Mouse (Mus musculus): ENCODE results near the gene Nfkbie. TPM values are rescaled to one million over a fixed set of nuclear protein-coding genes. Genes with fewer than 3 reads are reported as not detected.

Nfkbie gene
- polyA plus RNA-seq, 1 experiment from 2014 or later: 5.3 TPM

GRCm38 (mm10) chr17:45610144-45610866 lies 54.8 kb downstream of the Nfkbie start:
- no peaks in the 10 kb centered on the region for H3K27me3 ChIP-seq

DNA sequence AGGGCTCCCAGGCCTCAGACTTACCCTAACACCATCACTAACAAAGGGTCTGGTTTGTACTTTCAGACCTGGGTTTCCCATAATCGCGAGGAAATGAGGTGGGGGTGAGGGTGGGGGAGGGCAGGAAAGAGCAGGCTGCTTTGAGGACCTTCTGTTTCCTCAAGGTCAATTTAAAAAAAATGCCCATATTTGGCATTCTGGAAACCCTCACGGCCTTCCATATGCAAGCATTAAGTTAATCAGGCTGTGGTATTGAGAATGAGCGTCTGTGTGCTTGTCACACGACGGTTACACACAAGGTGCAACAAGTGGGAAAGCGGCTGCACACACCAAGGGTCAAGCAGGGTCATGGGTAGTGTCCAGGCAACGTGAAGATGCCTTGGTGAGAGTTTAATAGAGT lies 56.5 kb downstream of the Nfkbie start:
- Histone ChIP-seq H3K4me2 (no peak overlapping the region), H3K27me3 (no peaks in the 10 kb centered on the region), H3K9me3 (no peaks in the 10 kb centered on the region), H3K36me3 (no peaks in the 10 kb centered on the region), H3K4me3 (no peak overlapping the region), H3K4me1 (replicated peaks) (no peaks in the 10 kb centered on the region), H3K27ac (replicated peaks) (no peak overlapping the region), H3K9ac (no peak overlapping the region)
- WGBS: 82% methylated on average over 8 of the region's 8 CpGs
- no peak for ATAC-seq (ENCODE audit: low read depth)

More at GRCm38 (mm10) chr17:45610144-45610866, 54.8 kb downstream of the Nfkbie start:
- Histone ChIP-seq H3K9me3 (no peaks in the 10 kb centered on the region), H3K4me2 (no peak overlapping the region), H3K4me3 (no peak overlapping the region), H3K4me1 (replicated peaks) (no peaks in the 10 kb centered on the region), H3K27ac (replicated peaks) (no peak overlapping the region), H3K36me3 (no peaks in the 10 kb centered on the region), H3K9ac (no peak overlapping the region)
- WGBS: 46% methylated on average over 5 of the region's 5 CpGs
- no peak for ATAC-seq (ENCODE audit: low read depth)

Other genes starting within 250 kb of the Nfkbie start
- gene Cdc5l, start 122.0 kb upstream of the Nfkbie start, polyA plus RNA-seq (2015; fragmentation: Nextera tagmentation; extraction: Ambion mirVana): 62.5 and 73.1 TPM in 2 replicates
- gene Spats1, start 80.3 kb upstream of the Nfkbie start, polyA plus RNA-seq (2015; fragmentation: Nextera tagmentation; extraction: Ambion mirVana): 0.62 and 1.5 TPM in 2 replicates
- gene Aars2, start 48.9 kb upstream of the Nfkbie start, polyA plus RNA-seq (2015; fragmentation: Nextera tagmentation; extraction: Ambion mirVana): 17.1 and 18.2 TPM in 2 replicates
- gene Tcte1, start 32.3 kb upstream of the Nfkbie start, polyA plus RNA-seq (2015; fragmentation: Nextera tagmentation; extraction: Ambion mirVana): 3.3 and 3.6 TPM in 2 replicates
- gene Tmem151b, start 6.0 kb upstream of the Nfkbie start, polyA plus RNA-seq (2015; fragmentation: Nextera tagmentation; extraction: Ambion mirVana): 19.4 and 22.6 TPM in 2 replicates
- gene Slc35b2, start 8.2 kb downstream of the Nfkbie start, polyA plus RNA-seq (2015; fragmentation: Nextera tagmentation; extraction: Ambion mirVana): 75.0 and 84.2 TPM in 2 replicates
- 1,589 and 1,622 TPM in 2 replicates for gene Hsp90ab1, start 17.6 kb downstream of the Nfkbie start, polyA plus RNA-seq (2015; fragmentation: Nextera tagmentation; extraction: Ambion mirVana)
- gene Slc29a1, start 43.9 kb downstream of the Nfkbie start, polyA plus RNA-seq (2015; fragmentation: Nextera tagmentation; extraction: Ambion mirVana): 40.1 and 41.6 TPM in 2 replicates
- 1.6 and 3.6 TPM in 2 replicates for gene Mymx, start 46.4 kb downstream of the Nfkbie start, polyA plus RNA-seq (2015; fragmentation: Nextera tagmentation; extraction: Ambion mirVana)
- gene Capn11, start 103.6 kb downstream of the Nfkbie start, polyA plus RNA-seq (2015; fragmentation: Nextera tagmentation; extraction: Ambion mirVana): 0.22 and 0.85 TPM in 2 replicates
- 101 and 124 TPM in 2 replicates for gene Mrpl14, start 130.6 kb downstream of the Nfkbie start, polyA plus RNA-seq (2015; fragmentation: Nextera tagmentation; extraction: Ambion mirVana)
- 127 and 134 TPM in 2 replicates for gene Tmem63b, start 131.2 kb downstream of the Nfkbie start, polyA plus RNA-seq (2015; fragmentation: Nextera tagmentation; extraction: Ambion mirVana)
- not detected in 2 replicates for gene 1600014C23Rik, start 178.1 kb downstream of the Nfkbie start, polyA plus RNA-seq (2015; fragmentation: Nextera tagmentation; extraction: Ambion mirVana)

All from neural tube, embryonic 13.5 days (tissue).